Mouse (Mus musculus) layer of hippocampus, postnatal 14 days (tissue): Measurements from ENCODE around the gene Slc5a6. TPM values are rescaled to one million over a fixed set of nuclear protein-coding genes. Genes with fewer than 3 reads are reported as not detected.
"Not testable (repeated sequence)": the region's sequence is repeated elsewhere in the genome, so short reads cannot be mapped to it uniquely, and the experiment has no call there.

ENCODE experiments used
- DNase-seq, 2 experiments: peaks; one replicate each; pipeline ENCODE4 v3.0.0; 2021 to 2022; ENCODE audit warnings: low spot score in 2 of 2, mixed read lengths in 1 of 2
- total RNA-seq, 2 experiments: library from RNA; stranded (reverse); gene quantifications; 2 replicates each; pipeline ENCODE4 v1.2.3; 2021

The Slc5a6 gene
- total RNA-seq, 2 experiments from 2014 or later = 12.4 to 13.3 TPM

DNA sequence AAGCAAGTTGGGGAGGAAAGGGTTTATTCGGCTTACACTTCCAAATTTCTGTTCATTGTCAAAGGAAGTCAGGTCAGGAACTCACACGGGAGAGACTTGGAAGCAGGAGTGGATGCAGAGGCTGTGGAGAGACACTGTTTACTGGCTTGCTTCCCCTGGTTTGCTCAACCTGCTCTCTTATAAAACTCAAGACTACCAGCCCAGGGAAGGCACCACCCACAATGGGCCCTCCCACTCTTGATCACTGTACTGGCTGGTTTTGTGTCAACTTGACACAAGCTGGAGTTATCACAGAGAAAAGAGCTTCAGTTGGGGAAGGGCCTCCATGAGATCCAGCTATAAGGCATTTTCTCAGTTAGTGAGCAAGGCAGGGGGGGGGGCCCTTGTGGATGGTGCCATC lies 22.3 kb upstream of the Slc5a6 start:
- DNase-seq = no peak

DNA sequence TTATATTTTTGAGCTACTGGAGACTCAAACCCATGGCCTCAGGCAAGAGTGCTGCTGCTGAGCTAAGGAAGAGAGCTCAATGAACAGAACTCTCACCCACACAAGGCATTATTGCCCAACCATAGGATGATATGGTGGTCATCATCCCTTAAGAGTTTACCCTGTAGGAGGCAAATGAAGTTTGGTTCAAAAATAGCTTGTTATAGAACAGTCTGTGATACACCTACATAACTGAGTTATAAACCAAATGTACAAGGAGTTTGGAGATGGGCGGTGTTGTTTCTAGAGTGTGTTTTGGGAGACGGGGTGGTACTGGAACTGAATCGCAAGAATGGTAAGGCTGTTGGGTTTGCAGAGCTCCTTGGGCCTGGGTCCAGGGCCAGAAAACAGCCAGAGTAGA lies 21.1 kb upstream of the Slc5a6 start:
- no peak for DNase-seq

DNA sequence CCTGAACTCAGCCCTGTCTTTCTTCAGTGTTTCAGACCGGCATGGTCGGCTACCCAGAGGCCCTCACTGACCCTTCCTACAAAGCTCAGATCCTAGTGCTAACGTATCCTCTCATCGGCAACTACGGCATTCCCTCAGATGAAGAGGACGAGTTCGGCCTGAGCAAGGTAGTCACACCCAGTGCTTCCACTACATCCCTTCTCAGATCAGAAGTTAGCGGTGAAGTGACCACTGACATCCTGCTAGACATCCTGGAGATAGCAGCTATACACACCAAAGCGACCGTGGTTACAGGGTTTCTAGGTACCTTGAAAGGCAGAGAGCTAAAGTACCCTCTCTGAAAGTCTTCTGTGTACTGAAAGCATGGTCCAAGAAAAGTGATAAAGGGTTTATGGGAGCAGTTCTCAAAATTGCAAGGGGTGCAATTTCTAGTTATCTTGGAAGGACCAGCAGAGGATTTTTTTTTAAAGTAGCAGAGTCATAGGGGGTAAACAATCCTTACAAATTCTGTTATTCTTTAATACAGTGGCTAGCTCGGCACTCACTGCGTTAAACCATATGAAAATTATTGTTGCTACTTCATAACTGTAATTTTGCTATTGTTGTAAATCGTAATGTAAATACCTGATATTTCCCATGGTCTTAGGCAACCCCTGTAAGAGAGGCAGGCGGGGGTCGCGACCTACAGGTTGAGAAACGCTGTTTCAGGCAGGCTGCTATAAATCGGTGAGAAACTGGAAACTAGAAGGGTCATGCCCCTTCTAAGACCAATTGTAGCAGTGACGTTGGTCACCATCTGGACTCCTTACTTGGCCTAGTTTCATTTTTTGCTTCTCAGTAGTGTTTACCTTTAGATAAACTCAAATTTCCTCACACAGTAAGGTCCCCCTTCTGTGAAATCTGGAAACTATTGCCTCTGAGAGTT lies 6.8 kb upstream of the Slc5a6 start:
- no peak for DNase-seq

- DNase-seq = peak; percentile 89 to 95
Measured at GRCm38 (mm10) chr5:31054261-31055215, 5.8 kb upstream of the Slc5a6 start, which contains the start of gene Cad. Gene Cad (plus strand): TSS chr5:31054780.

DNA sequence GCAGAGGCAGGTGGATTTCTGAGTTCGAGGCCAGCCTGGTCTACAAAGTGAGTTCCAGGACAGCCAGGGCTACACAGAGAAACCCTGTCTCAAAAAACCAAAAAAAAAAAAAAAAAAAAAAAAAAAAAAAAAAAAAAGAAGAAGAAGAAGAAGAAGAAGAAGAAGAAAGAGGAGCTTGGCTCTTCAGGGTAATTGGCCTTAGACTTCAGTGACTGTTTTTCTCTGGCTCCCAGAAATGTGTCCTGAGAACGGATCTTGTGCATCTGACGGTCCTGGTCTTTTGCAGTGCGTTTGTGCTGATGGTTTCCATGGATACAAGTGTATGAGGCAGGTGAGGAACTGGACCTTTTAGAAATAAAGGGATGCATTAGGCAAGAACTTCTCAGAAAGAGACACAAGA lies 5.0 kb upstream of the Slc5a6 start:
- DNase-seq = not testable (repeated sequence)

DNA sequence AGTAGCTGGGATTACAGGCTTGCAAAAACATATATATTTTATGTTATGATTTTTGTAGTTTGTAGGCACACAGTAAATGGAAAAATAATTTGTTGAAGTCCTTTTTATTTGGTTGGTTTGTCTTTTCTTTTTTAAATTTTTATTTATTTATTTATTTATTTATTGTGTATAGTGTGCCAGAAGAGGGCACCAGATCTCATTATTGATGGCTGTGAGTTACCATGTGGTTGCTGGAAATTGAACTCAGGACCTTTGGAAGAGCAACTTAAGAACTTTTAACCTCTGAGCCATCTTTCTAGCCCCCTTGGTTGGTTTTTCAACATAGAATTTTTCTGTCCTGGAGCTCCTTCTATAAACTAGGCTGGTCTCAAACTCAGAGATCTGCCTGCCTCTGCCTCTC lies 1.7 kb upstream of the Slc5a6 start:
- DNase-seq = no peak

- peak; percentile 98 to 99 for DNase-seq
Measured at GRCm38 (mm10) chr5:31047848-31048762, 619 bp downstream of the Slc5a6 start, which contains the start of gene Atraid. Gene Atraid (plus strand): TSS chr5:31048312.

DNA sequence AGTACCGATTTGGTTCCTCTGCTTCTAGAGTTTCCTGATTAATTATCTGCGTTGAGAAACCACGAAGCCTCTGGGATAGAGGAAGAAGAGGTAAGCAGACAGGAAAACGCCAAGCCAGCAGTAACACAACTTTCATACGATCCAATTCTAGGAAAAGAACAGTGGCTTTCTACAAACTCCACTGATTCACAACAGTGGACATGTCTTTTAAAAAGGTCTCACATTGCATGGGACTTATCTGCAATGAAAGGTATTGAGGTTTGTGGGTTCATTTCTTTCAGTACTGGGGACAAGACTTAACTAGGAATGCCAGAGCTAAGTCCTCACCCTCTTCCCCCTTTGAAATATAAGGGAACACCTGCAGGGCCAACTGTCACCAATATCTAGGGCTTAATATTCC lies 1.6 kb downstream of the Slc5a6 start:
- no peak for DNase-seq

DNA sequence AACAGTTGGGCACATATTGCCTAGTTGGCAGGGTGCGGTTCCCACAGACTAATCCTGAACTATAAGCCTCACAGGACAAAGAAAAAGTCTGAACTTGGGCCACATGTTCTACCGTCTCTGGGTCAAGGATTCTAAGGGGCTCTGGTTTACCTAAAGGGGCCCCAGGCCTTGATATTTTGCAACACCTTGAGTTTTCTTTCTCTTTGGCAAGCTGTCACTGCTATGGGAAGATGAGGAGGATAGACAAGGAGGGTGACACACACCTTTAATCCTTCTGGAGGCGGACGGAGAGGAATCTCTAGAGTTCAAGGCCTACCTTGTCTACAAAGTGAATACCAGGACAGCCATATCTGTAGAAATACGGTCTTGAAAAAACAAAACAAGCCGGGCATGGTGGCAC lies 2.3 kb downstream of the Slc5a6 start:
- no peak for DNase-seq

DNA sequence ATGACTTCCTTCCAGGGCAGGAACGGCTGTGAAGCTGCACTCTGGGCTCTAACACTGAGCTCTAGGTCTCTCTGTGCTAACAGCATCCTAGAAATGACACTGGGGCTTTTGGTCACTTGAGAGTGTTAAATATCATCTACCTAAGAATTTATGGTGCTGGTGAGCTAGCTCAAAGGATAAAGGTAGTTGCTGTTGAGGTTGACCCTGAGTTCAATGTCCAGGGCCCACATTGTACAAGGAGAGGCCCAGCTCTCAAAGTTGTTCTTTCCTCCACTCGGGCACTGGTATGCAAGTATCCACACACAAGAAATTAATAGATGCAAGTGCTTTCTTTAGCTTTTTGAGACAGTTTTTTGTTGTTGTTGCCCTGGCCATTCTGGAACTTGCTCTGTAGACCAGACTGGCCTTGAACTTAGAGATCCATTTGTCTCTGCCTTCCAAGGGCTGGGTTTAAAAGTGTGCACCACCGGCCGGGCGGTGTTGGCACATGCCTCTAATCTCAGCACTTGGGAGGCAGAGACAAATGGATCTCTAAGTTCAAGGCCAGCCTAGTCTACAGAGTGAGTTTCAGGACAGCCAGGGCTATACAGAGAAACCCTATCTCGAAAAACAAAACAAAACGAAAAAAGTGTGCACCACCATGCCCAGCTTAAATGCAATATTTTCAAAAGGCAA lies 10.4 kb downstream of the Slc5a6 start:
- DNase-seq = no peak

- not testable (repeated sequence) for DNase-seq
Measured at GRCm38 (mm10) chr5:31036556-31036955, 12.2 kb downstream of the Slc5a6 start.

GRCm38 (mm10) chr5:31034669-31035068 lies 14.1 kb downstream of the Slc5a6 start:
- no peak for DNase-seq

GRCm38 (mm10) chr5:31031508-31031907 lies 17.2 kb downstream of the Slc5a6 start:
- no peak for DNase-seq

DNA sequence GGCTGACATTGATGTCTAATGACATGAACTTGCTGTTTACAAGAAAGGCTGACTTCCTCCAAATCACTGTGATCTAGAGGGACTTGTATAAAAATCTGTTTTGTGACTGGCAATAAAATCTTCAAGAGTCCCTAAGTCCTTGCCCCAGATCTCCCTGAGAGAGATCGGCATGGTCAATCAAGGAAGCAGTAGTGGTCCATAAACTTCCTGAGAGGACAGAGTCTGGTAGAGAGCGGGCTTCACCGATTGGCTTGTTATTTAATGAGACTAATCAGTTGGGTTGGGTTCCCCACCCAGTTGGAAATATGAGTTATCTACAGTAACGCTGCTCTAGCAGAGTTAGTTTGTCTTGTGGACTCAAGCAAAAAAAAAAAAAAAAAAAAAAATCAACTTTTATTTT lies 17.8 kb downstream of the Slc5a6 start:
- no peak for DNase-seq

- DNase-seq = no peak
Measured at GRCm38 (mm10) chr5:31024641-31025040, 24.1 kb downstream of the Slc5a6 start.

DNA sequence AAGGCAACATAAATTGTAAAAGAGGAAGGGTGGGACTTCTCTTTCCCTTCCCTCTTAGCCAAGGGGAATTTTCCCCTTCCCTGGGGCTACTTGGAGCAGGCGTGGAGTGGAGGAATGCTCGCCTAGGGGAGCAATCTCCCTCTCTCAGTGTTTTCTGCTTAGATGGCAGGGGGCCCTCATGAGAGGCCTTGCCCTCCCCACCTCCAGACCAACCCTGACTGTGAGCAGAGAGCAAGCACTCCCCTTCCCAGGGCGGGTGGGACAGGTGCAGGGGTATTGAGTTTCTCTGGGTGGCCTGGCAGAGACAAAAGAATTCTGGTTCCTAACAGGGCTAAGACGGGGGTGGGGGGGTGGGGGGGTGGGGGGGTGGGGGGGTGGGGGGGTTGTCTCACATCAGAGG lies 25.5 kb downstream of the Slc5a6 start:
- no peak for DNase-seq

DNA sequence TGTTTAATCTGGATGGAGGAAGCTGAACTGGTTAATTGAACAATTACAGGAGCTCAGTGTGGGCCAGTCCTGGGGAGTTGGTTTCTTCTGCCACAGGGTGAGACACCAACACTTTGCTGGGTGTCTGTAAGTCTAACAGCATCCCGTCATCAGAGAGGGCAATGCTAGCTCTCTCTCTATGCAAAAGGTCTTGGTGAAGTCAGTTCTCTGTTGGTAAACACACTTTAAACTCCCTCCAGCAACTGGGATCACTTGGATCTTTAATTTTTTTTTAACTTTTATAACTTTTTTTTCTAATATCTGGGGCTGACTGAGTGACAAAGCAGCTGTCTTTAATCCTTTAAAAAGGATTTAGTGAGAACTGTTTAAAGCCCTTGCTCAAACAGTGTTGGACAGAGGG lies 26.0 kb downstream of the Slc5a6 start:
- DNase-seq = no peak

DNA sequence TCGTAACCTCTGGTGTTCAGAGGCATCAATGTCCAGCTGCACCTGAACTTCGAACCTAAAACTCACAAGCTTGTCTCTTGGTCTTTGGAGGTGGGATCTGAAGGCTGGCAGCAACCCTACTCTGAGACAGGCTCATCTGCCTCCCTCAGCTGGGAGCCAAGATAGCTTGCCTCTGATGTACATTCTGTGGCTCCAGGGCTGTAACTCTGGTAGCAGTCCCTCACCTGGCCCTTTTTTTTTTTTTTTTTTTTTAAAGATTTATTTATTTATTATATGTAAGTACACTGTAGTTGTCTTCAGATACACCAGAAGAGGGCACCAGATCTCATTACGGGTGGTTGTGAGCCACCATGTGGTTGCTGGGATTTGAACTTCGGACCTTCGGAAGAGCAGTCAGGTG lies 26.9 kb downstream of the Slc5a6 start:
- not testable (repeated sequence) for DNase-seq

- no peak for DNase-seq
Measured at GRCm38 (mm10) chr5:31015913-31016312, 32.8 kb downstream of the Slc5a6 start.

- DNase-seq = no peak
Measured at GRCm38 (mm10) chr5:31012737-31013136, 36.0 kb downstream of the Slc5a6 start.
